Mouse (Mus musculus): ENCODE measurements around the gene Olfr455. TPM values are rescaled to one million over a fixed set of nuclear protein-coding genes. Genes with fewer than 3 reads are reported as not detected.

The Olfr455 gene
- not detected for total RNA-seq (2021)
- long read RNA-seq, experiment 1: 0 reads
- long read RNA-seq, experiment 2: 0 reads

DNA sequence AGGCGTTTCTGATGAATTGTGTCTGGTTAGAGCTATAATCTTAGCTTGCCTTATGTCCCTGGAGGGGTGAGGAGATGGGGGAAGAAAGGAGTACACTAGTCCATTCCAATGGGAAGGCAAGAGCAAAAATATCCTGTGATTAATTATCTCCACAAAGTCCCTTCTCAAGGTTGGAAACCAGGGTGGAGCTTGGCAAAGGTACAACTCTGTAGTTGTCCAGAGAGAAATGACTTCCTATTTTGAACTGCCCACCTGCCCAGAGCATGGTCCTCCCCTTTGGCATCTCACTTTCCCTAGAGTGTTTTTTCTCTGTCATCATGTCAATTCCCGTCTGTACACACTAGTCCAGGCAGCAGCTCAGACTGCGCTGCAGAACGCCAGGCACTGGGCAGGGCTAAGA, at the start of gene Olfr455:
TSS of gene Olfr455 (minus strand) at position 127 of the 400 bp plus-strand sequence.
- no peak for TF ChIP-seq CTCF (conservative IDR thresholded peaks at IDR 0.05)
- Histone ChIP-seq H3K27ac (no peak within 1 kb of the TSS), H3K4me3 (no peak within 1 kb of the TSS)
- DNase-seq (ENCODE audit: low spot score in 2 of 2): no peak

DNA sequence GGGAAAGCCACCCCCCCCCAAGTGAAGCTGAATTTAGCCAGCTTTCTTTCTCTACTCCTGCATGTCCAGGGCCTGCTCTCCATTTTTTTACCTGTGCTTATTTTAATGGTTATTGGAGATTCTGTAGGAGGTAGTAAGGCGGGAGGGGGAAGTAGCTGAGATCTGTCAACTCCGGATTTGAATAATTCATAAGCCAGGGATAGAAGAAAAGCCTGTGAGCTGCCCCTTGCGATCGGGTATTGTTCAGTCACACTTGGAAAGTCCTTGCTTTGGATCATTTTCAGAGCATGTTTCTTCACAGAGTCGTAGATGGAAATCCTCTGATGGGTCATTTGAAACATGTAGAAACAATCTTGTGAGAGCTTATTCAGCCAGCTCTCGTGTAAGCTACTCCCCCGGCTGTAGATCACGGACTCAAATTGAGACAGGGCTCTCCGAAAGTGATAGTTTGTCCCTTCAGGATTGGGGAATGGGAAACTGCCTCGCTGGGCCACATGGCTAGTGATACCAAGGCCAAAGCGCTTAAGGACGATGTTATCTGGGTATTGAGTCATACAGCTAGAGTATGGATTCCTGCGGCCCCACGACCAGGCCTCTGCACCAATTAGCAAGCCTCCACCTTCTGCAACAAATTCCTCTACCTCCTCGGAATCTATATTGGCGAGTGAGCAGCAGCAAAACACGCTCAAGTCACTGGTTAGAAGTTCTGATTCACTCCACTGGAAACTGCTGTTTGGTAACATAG, 45.9 kb upstream of the Olfr455 start:
- Histone ChIP-seq H3K27ac (no peak overlapping the region), H3K4me3 (no peak overlapping the region)
- TF ChIP-seq CTCF (conservative IDR thresholded peaks at IDR 0.05): no peak
- DNase-seq (ENCODE audit: low spot score in 2 of 2): no peak

- Histone ChIP-seq H3K4me3 (no peak overlapping the region), H3K27ac (no peak overlapping the region)
- peak; percentile 57 for TF ChIP-seq CTCF (conservative IDR thresholded peaks at IDR 0.05)
- no peak for DNase-seq (ENCODE audit: low spot score in 2 of 2)
Measured at GRCm38 (mm10) chr6:42586569-42586968, 39.2 kb upstream of the Olfr455 start.

DNA sequence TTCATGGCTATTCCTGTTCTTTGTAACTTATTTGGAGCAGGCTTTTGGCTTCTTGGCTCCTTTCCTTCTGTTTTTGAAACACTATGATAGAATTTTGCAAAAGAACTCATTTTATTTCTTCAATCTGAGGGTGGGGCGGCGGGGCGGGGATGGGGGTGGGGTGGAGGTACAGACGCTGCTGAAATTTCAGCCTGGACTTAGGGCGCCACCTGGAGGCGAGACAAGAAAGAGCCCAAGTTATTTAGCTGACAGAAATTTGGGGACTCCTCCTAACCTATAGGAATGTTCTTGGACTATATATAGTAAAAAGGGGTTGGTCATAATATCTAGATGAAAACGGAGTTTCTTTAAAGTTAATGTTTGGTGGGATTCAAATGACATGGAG, 36.1 kb upstream of the Olfr455 start:
- peak; percentile 93 for TF ChIP-seq CTCF (conservative IDR thresholded peaks at IDR 0.05)
- peak; percentile 16 to 74 for DNase-seq (ENCODE audit: low spot score in 2 of 2)
- peak overlapping the region; percentile 8; the same call in 1 of the 2 replicates for H3K4me3 ChIP-seq
- H3K27ac ChIP-seq: no peak overlapping the region

DNA sequence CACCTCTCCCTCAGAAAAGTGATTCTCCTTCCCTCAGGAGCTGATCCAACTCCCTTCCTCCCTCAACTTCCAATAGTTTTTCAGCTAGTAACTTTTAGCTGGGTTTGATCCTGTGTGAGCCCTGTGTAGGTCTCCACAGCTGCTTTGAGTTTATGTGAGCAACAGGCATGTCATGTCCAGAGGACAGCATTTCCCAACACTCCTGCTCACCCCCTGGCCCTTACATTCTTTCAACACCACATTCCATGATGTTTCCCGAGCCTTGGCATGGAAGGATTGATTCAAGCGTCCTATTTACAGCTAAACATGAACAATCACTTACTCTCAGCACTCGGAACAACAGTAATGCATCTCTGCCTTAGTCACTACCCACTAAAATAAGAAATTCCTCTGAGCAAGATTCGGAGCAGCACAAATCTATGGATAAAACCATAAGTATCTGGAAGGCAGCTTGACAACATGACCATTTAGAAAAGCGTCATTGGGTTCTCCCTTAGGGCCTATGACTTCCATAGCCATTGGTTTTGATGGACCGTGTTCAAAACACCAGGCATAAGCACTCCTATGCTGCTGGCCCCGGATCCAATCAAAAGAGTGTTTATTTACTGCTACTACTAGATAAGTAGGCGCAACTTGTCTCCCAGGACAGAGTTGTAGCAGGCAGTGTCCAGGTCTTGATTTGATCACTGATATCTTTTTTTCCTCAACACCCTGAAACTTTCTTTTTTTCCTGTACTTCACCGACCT, 35.5 kb upstream of the Olfr455 start:
- no peak for DNase-seq (ENCODE audit: low spot score in 2 of 2)
- Histone ChIP-seq H3K4me3 (peak overlapping the region; percentile 8; the same call in 1 of the 2 replicates), H3K27ac (no peak overlapping the region)
- TF ChIP-seq CTCF (conservative IDR thresholded peaks at IDR 0.05): no peak

GRCm38 (mm10) chr6:42578678-42579077, 31.3 kb upstream of the Olfr455 start:
- TF ChIP-seq CTCF (conservative IDR thresholded peaks at IDR 0.05): peak; percentile 36
- no peak for DNase-seq (ENCODE audit: low spot score in 2 of 2)
- H3K4me3 ChIP-seq: no peak overlapping the region
- no peak overlapping the region for H3K27ac ChIP-seq

GRCm38 (mm10) chr6:42577433-42577832, 30.0 kb upstream of the Olfr455 start:
- no peak overlapping the region for H3K4me3 ChIP-seq
- no peak overlapping the region for H3K27ac ChIP-seq
- no peak for TF ChIP-seq CTCF (conservative IDR thresholded peaks at IDR 0.05)
- DNase-seq (ENCODE audit: low spot score in 2 of 2): no peak

DNA sequence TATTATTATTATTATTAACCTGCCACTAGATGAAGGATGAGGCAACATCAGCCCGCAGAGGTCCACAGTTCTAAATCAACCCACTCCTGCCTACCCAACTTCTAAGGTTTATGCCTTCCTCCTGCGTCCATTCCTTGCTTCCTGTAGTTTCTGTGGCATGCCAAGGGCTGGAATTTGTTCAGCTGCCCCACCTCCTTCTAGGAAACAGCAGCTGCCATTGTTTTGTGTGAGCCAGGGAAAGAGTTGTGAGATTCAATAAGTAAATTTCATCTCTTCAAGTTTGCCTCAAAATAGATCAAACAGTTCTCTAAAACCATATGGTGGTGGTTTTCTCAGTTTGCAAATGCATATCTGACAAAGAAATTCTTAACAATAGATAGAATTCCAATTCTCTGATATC, 20.8 kb upstream of the Olfr455 start:
- no peak overlapping the region for H3K27ac ChIP-seq
- no peak overlapping the region for H3K4me3 ChIP-seq
- no peak for TF ChIP-seq CTCF (conservative IDR thresholded peaks at IDR 0.05)
- DNase-seq (ENCODE audit: low spot score in 2 of 2): peak in 1 of 2 experiments; percentile 15

GRCm38 (mm10) chr6:42566076-42566598, 18.8 kb upstream of the Olfr455 start:
- no peak overlapping the region for H3K27ac ChIP-seq
- DNase-seq (ENCODE audit: low spot score in 2 of 2): no peak
- H3K4me3 ChIP-seq: no peak overlapping the region
- no peak for TF ChIP-seq CTCF (conservative IDR thresholded peaks at IDR 0.05)

DNA sequence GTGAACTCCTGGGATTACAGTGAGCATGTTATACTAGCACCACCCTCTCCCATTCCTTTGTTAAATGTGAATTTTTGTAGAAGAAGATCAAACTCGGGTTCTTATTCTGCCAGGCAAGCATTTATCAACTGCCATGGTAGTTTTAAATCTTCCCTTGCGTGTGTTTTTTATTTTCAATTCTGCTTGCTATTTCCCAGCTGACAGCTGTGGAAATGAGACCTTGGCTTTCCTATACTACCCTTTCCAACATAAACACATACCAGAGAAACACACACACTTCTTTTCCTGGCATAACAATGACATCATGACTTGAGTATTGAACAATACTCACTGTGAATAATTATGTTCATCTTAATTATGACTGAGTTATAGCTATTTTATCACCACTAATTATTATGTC, 14.9 kb upstream of the Olfr455 start:
- DNase-seq (ENCODE audit: low spot score in 2 of 2): no peak
- no peak overlapping the region for H3K4me3 ChIP-seq
- no peak for TF ChIP-seq CTCF (conservative IDR thresholded peaks at IDR 0.05)
- no peak overlapping the region for H3K27ac ChIP-seq

DNA sequence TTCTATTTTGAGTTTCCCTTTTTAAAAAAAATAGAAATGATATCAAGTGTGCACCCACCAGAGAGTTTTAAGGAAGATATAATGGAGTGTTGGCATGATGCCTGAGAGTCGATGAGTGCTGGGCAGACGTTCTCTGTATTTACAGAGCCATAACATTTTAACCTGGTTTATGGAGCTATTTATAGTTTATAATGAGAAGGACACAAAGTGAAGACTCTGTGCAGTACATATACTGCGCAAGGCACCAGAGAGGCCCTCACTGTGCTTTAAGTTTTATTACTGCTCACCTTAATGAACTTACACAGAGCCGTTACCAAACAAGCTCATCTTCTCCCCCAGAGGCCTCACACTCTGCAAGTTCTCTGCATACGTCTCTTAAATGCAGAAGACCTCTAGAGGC, 13.5 kb upstream of the Olfr455 start:
- no peak overlapping the region for H3K27ac ChIP-seq
- no peak for TF ChIP-seq CTCF (conservative IDR thresholded peaks at IDR 0.05)
- DNase-seq (ENCODE audit: low spot score in 2 of 2): no peak
- H3K4me3 ChIP-seq: no peak overlapping the region

- TF ChIP-seq CTCF (conservative IDR thresholded peaks at IDR 0.05): no peak
- no peak for DNase-seq (ENCODE audit: low spot score in 2 of 2)
- H3K27ac ChIP-seq: no peak overlapping the region
- H3K4me3 ChIP-seq: no peak overlapping the region
Measured at GRCm38 (mm10) chr6:42558641-42559040, 11.3 kb upstream of the Olfr455 start.

DNA sequence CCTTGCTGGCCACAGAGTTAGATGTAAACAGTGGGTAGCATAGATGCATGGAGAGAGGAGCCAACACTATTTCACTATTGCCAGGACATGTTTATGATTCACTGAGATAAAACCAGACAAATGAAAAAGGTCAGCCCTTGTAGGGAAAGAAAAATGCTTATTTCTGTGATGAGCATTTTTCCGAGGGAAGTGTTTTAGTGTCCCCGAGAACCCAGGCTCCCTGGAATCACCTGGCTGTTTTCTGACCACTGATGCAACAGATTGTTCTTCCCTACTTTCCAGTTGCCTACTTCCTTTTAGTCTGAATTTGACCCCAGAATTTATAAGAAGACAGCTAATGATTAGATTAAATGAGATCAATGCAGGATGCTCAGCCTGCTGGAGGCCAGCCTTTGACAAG, 1.2 kb downstream of the Olfr455 start:
- H3K27ac ChIP-seq: no peak overlapping the region
- no peak for TF ChIP-seq CTCF (conservative IDR thresholded peaks at IDR 0.05)
- no peak overlapping the region for H3K4me3 ChIP-seq
- DNase-seq (ENCODE audit: low spot score in 2 of 2): no peak
